In genomic region chr17:55484108-55484870, GRCm38 (mm10) we compare ENCODE assay signal across 30 mouse cellular contexts. TPM values are rescaled to one million over a fixed set of nuclear protein-coding genes. Genes with fewer than 3 reads are reported as not detected.
A peak's percentile ranks its signal among the peaks of the same experiment; 100 is the strongest.
DNase-seq lines count a peak whose midpoint lies in the region; ATAC-seq and TF ChIP-seq lines count a peak whose summit lies in the region.
"Had no signal": no experiment of that assay in that cellular context is flagged by ENCODE, and none has a peak within 500 bp of the region (broad histone marks: within the 10 kb centered on the region; RNA-seq: fewer than 3 reads in every experiment).

No protein-coding gene starts in this region.

- no peak overlapping the region for H3K27ac ChIP-seq in layer of hippocampus, adult 2 months
- H3K27ac ChIP-seq in neural tube, embryonic 13.5 days (replicated peaks), result no peak overlapping the region
- H3K27ac ChIP-seq in stomach, postnatal 0 days (replicated peaks), result no peak overlapping the region
- H3K27ac ChIP-seq: embryonic facial prominence, embryonic 13.5 days; forebrain, embryonic 12.5 days; heart, embryonic 13.5 days; midbrain, embryonic 12.5 days; neural tube, embryonic 12.5 days had no signal

- TF ChIP-seq EP300 in stomach, postnatal 0 days (optimal IDR thresholded peaks at IDR 0.05), result no peak

- H3K9me3 ChIP-seq in neural tube, embryonic 13.5 days, result no peaks in the 10 kb centered on the region
- H3K9me3 ChIP-seq in stomach, postnatal 0 days (ENCODE audit: control insufficient read depth, low read length), result no peaks in the 10 kb centered on the region
- H3K9me3 ChIP-seq: embryonic facial prominence, embryonic 13.5 days; forebrain, embryonic 12.5 days; heart, embryonic 13.5 days; midbrain, embryonic 12.5 days; neural tube, embryonic 12.5 days had no signal

- WGBS in neural tube, embryonic 13.5 days, result 77% methylated on average over 7 of the region's 7 CpGs
- WGBS in stomach, postnatal 0 days, result 80% methylated on average over 7 of the region's 7 CpGs

- no peak overlapping the region for H3K9ac ChIP-seq in neural tube, embryonic 13.5 days
- H3K9ac ChIP-seq in stomach, postnatal 0 days (ENCODE audit: low read length), result no peak overlapping the region
- H3K9ac ChIP-seq: embryonic facial prominence, embryonic 13.5 days; forebrain, embryonic 12.5 days; heart, embryonic 13.5 days; midbrain, embryonic 12.5 days; neural tube, embryonic 12.5 days had no signal

- no peak overlapping the region for H3K4me3 ChIP-seq in layer of hippocampus, adult 2 months
- H3K4me3 ChIP-seq in neural tube, embryonic 13.5 days, result no peak overlapping the region
- no peak overlapping the region for H3K4me3 ChIP-seq in stomach, postnatal 0 days (ENCODE audit: low read depth, low read length)
- H3K4me3 ChIP-seq: embryonic facial prominence, embryonic 13.5 days; erythroblast, embryonic 14.5 days; forebrain, embryonic 12.5 days; heart, embryonic 13.5 days; midbrain, embryonic 12.5 days; neural tube, embryonic 12.5 days had no signal

- H3K27me3 ChIP-seq in neural tube, embryonic 13.5 days, result no peaks in the 10 kb centered on the region
- H3K27me3 ChIP-seq in stomach, postnatal 0 days (ENCODE audit: control insufficient read depth, insufficient read depth, low read length), result no peaks in the 10 kb centered on the region
- H3K27me3 ChIP-seq: embryonic facial prominence, embryonic 13.5 days; forebrain, embryonic 12.5 days; heart, embryonic 13.5 days; midbrain, embryonic 12.5 days; neural tube, embryonic 12.5 days had no signal

- H3K4me2 ChIP-seq in neural tube, embryonic 13.5 days, result no peak overlapping the region
- no peak overlapping the region for H3K4me2 ChIP-seq in stomach, postnatal 0 days (replicated peaks; ENCODE audit: low read depth)
- H3K4me2 ChIP-seq: embryonic facial prominence, embryonic 13.5 days; forebrain, embryonic 12.5 days; heart, embryonic 13.5 days; liver, embryonic 11.5 days; midbrain, embryonic 12.5 days; neural tube, embryonic 12.5 days had no signal

- H3K36me3 ChIP-seq in neural tube, embryonic 13.5 days, result peaks cover 9% of the 10 kb centered on the region; the same call in 1 of the 2 replicates
- no peaks in the 10 kb centered on the region for H3K36me3 ChIP-seq in stomach, postnatal 0 days (ENCODE audit: control insufficient read depth, insufficient read depth, low read length)
- H3K36me3 ChIP-seq: heart, embryonic 13.5 days; neural tube, embryonic 12.5 days had no signal

- TF ChIP-seq CTCF in layer of hippocampus, adult 2 months (conservative IDR thresholded peaks at IDR 0.05), result peak; percentile 55
- TF ChIP-seq CTCF in stomach, postnatal 0 days (IDR thresholded peaks at IDR 0.05; ENCODE audit: low read depth), result peak; percentile 30

- peak; percentile 46; the same call in 1 of the 2 replicates for ATAC-seq in frontal cortex, adult (ENCODE audit: low TSS enrichment)
- peak; percentile 47 for ATAC-seq in neural tube, embryonic 13.5 days (ENCODE audit: low read depth)
- ATAC-seq in stomach, postnatal 0 days (ENCODE audit: low FRiP score, low TSS enrichment), result no peak

- no peak for DNase-seq in frontal cortex, postnatal 36 days (ENCODE audit: low spot score in 2 of 2)
- DNase-seq in layer of hippocampus, adult 2 months (ENCODE audit: low spot score in 2 of 2), result no peak
- no peak for DNase-seq in layer of hippocampus, postnatal 36 days
- DNase-seq in neural tube, embryonic 10.5 days (ENCODE audit: extremely low spot score, low spot score), result no peak
- no peak for DNase-seq in stomach, postnatal 0 days (ENCODE audit: low spot score)
- DNase-seq in spleen, adult 18-20 months, result no peak
- DNase-seq: adrenal gland, postnatal 36 days; cerebellum, adult 11 months; cerebellum, adult 9-11 months; embryo, embryonic 11 days; gastrocnemius, postnatal 14 days; heart, adult 18-20 months; heart, postnatal 14 days; kidney, adult 8-10 months; kidney, postnatal 14 days; lung, adult 18-20 months; right cerebral cortex, adult 18-20 months; thymus, adult 2 months; thymus, postnatal 4 days had no signal

- 0 out of 2 replicates have a peak, but pooled peaks cover 4% of the 10 kb centered on the region for H3K4me1 ChIP-seq in neural tube, embryonic 13.5 days (replicated peaks)
- no peaks in the 10 kb centered on the region for H3K4me1 ChIP-seq in stomach, postnatal 0 days (replicated peaks; ENCODE audit: control insufficient read depth, insufficient read depth)
- H3K4me1 ChIP-seq: forebrain, embryonic 12.5 days; heart, embryonic 13.5 days; midbrain, embryonic 12.5 days; neural tube, embryonic 12.5 days had no signal

RNA-seq across cellular contexts. Expression of gene St6gal2, which starts 39.1 kb away (rescaled TPM):
- 10 to 100 TPM; 13.8 to 15.8 TPM for total RNA-seq in layer of hippocampus, adult 2 months (2021)
- total RNA-seq in layer of hippocampus, postnatal 36 days (2021), result 10 to 100 TPM; 15.0 to 16.1 TPM
- 17.0 and 20.7 TPM in 2 replicates for polyA plus RNA-seq in neural tube, embryonic 13.5 days (2015; fragmentation: Nextera tagmentation; extraction: Ambion mirVana)
- 2.1 and 4.6 TPM in 2 replicates for polyA plus RNA-seq in stomach, postnatal 0 days (2015; fragmentation: Nextera tagmentation; extraction: Ambion mirVana)
- total RNA-seq: adrenal gland, adult 18-20 months; gastrocnemius, postnatal 14 days; heart, adult 18-20 months; heart, postnatal 14 days; megakaryocyte, adult 5-6 weeks had no signal
- polyA plus RNA-seq: erythroblast, embryonic 14.5 days had no signal
